In the genomic region with DNA sequence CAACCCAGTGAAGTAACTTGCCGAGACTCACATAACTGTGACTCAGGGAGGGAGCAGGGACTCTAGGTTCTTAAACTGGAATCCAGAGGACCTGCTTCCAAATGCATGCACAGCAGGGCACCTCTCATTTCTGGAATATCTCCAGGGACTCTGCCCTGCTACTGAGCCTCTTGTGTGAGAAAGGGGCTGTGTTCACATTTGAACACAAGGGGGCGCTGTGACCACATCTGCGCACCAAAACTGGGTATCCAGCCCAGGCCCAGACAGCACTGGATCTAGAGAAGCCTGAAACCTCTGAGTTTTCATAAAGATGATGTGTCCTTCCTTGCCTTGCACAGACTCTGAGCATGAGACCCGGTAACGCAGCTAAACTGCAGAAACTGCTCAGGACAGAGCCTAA, we compare ENCODE assay signal across 9 mouse cellular contexts. TPM values are rescaled to one million over a fixed set of nuclear protein-coding genes. Genes with fewer than 3 reads are reported as not detected.
A peak's percentile ranks its signal among the peaks of the same experiment; 100 is the strongest.
DNase-seq lines count a peak whose midpoint lies in the region; ATAC-seq and TF ChIP-seq lines count a peak whose summit lies in the region.
"Had no signal": no experiment of that assay in that cellular context is flagged by ENCODE, and none has a peak within 500 bp of the region (broad histone marks: within the 10 kb centered on the region; RNA-seq: fewer than 3 reads in every experiment).

No protein-coding gene starts in this region.

- no peaks in the 10 kb centered on the region for H3K9me3 ChIP-seq in forebrain, embryonic 15.5 days
- H3K9me3 ChIP-seq in liver, embryonic 13.5 days (replicated peaks), result no peaks in the 10 kb centered on the region
- H3K9me3 ChIP-seq in neural tube, embryonic 12.5 days, result no peaks in the 10 kb centered on the region; the same call in 1 of the 2 replicates

- H3K9ac ChIP-seq in forebrain, embryonic 15.5 days (replicated peaks), result no peak overlapping the region
- H3K9ac ChIP-seq in liver, embryonic 13.5 days, result no peak overlapping the region
- no peak overlapping the region for H3K9ac ChIP-seq in neural tube, embryonic 12.5 days

- no peak overlapping the region for H3K4me2 ChIP-seq in forebrain, embryonic 15.5 days (replicated peaks)
- H3K4me2 ChIP-seq in liver, embryonic 13.5 days, result no peak overlapping the region
- H3K4me2 ChIP-seq in neural tube, embryonic 12.5 days (replicated peaks), result no peak overlapping the region

- H3K27ac ChIP-seq in forebrain, embryonic 15.5 days (replicated peaks), result no peak overlapping the region
- H3K27ac ChIP-seq in kidney, adult 2 months (ENCODE audit: insufficient read depth, low read depth, low read length), result no peak overlapping the region
- H3K27ac ChIP-seq in liver, embryonic 13.5 days, result no peak overlapping the region
- no peak overlapping the region for H3K27ac ChIP-seq in neural tube, embryonic 12.5 days

- no peaks in the 10 kb centered on the region for H3K4me1 ChIP-seq in forebrain, embryonic 15.5 days
- H3K4me1 ChIP-seq in kidney, adult 2 months (ENCODE audit: control insufficient read depth, insufficient read depth, low read length), result no peaks in the 10 kb centered on the region
- H3K4me1 ChIP-seq in liver, embryonic 13.5 days (replicated peaks), result no peaks in the 10 kb centered on the region
- no peaks in the 10 kb centered on the region for H3K4me1 ChIP-seq in neural tube, embryonic 12.5 days

- WGBS in forebrain, embryonic 15.5 days, result 21% methylated on average over 5 of the region's 5 CpGs
- WGBS in kidney, adult 2 months, result 23% methylated on average over 5 of the region's 5 CpGs
- 26% methylated on average over 5 of the region's 5 CpGs for WGBS in liver, embryonic 13.5 days (ENCODE audit: insufficient replicate concordance)
- 20% methylated on average over 5 of the region's 5 CpGs for WGBS in neural tube, embryonic 12.5 days

- peak; percentile 30; the same call in 1 of the 2 replicates for ATAC-seq in forebrain, embryonic 15.5 days (replicated peaks)
- no peak for ATAC-seq in liver, embryonic 13.5 days (ENCODE audit: low read depth)
- ATAC-seq in neural tube, embryonic 12.5 days (ENCODE audit: low FRiP score, low read depth), result 0 out of 2 replicates have a peak, but pooled peaks have one; percentile 19

- H3K36me3 ChIP-seq in forebrain, embryonic 15.5 days, result peaks cover 29% of the 10 kb centered on the region
- H3K36me3 ChIP-seq in kidney, adult 2 months (ENCODE audit: control insufficient read depth, insufficient read depth, low read length), result peaks cover 2% of the 10 kb centered on the region; the same call in 1 of the 2 replicates
- H3K36me3 ChIP-seq in liver, embryonic 13.5 days, result peaks cover 24% of the 10 kb centered on the region
- peaks cover 25% of the 10 kb centered on the region for H3K36me3 ChIP-seq in neural tube, embryonic 12.5 days

- no peaks in the 10 kb centered on the region for H3K27me3 ChIP-seq in forebrain, embryonic 15.5 days
- no peaks in the 10 kb centered on the region for H3K27me3 ChIP-seq in kidney, adult 2 months (replicated peaks; ENCODE audit: control insufficient read depth, insufficient read depth, low read length)
- no peaks in the 10 kb centered on the region for H3K27me3 ChIP-seq in liver, embryonic 13.5 days
- no peaks in the 10 kb centered on the region for H3K27me3 ChIP-seq in neural tube, embryonic 12.5 days (replicated peaks)

- peak; percentile 17 for DNase-seq in ovary, postnatal 10 days (ENCODE audit: low spot score)
- no peak for DNase-seq in ovary, adult 18-20 months (ENCODE audit: low spot score)
- peak; percentile 64 to 74 for DNase-seq in adrenal gland, postnatal 36 days
- DNase-seq in kidney, adult 2 months, result peak; percentile 50
- peak; percentile 17 for DNase-seq in liver, embryonic 13.5 days
- peak; percentile 74 for DNase-seq in thymus, postnatal 4 days

- no peak overlapping the region for H3K4me3 ChIP-seq in forebrain, embryonic 15.5 days
- H3K4me3 ChIP-seq in kidney, adult 2 months (ENCODE audit: insufficient read depth, low read depth, low read length), result no peak overlapping the region
- no peak overlapping the region for H3K4me3 ChIP-seq in liver, embryonic 13.5 days (replicated peaks)
- H3K4me3 ChIP-seq in neural tube, embryonic 12.5 days, result no peak overlapping the region

- TF ChIP-seq POLR2A in kidney, adult 2 months (IDR thresholded peaks at IDR 0.05; ENCODE audit: low read depth, low read length), result no peak

- TF ChIP-seq CTCF in kidney, adult 2 months (conservative IDR thresholded peaks at IDR 0.05; ENCODE audit: insufficient read depth, insufficient read length, low read depth, low read length), result peak; percentile 75

RNA-seq across cellular contexts. Expression of a gene that starts 9.1 kb away (rescaled TPM):
- 10 to 100 TPM; 11.2 to 14.6 TPM for total RNA-seq in adrenal gland, postnatal 36 days (2021)
- 29.3 and 31.1 TPM in 2 replicates for polyA plus RNA-seq in forebrain, embryonic 15.5 days (2015; fragmentation: Nextera tagmentation; extraction: Ambion mirVana)
- polyA plus RNA-seq in kidney, adult 2 months (2012; rRNA removed), result 6.1 and 7.0 TPM in 2 replicates
- 5.2 and 5.3 TPM in 2 replicates for polyA plus RNA-seq in liver, embryonic 13.5 days (2015; fragmentation: Nextera tagmentation; extraction: Ambion mirVana)
- polyA plus RNA-seq in neural tube, embryonic 12.5 days (2016; fragmentation: Nextera tagmentation; extraction: Ambion mirVana), result 19.6 and 19.9 TPM in 2 replicates

RNA-seq across cellular contexts. Expression of a gene that starts 9.3 kb away (rescaled TPM):
- not detected for total RNA-seq in adrenal gland, postnatal 36 days (2021)
- not detected in 2 replicates for polyA plus RNA-seq in forebrain, embryonic 15.5 days (2015; fragmentation: Nextera tagmentation; extraction: Ambion mirVana)
- polyA plus RNA-seq in kidney, adult 2 months (2012; rRNA removed), result 0.11 TPM in 1 of 2 replicates, not detected in the other
- not detected in 2 replicates for polyA plus RNA-seq in liver, embryonic 13.5 days (2015; fragmentation: Nextera tagmentation; extraction: Ambion mirVana)
- not detected in 2 replicates for polyA plus RNA-seq in neural tube, embryonic 12.5 days (2016; fragmentation: Nextera tagmentation; extraction: Ambion mirVana)

RNA-seq across cellular contexts. Expression of a gene that starts 21.0 kb away (rescaled TPM):
- 1 to 10 TPM; 2.4 to 3.6 TPM for total RNA-seq in adrenal gland, postnatal 36 days (2021)
- 0.13 and 0.18 TPM in 2 replicates for polyA plus RNA-seq in forebrain, embryonic 15.5 days (2015; fragmentation: Nextera tagmentation; extraction: Ambion mirVana)
- polyA plus RNA-seq in kidney, adult 2 months (2012; rRNA removed), result 2.8 and 3.8 TPM in 2 replicates
- 1.6 and 1.9 TPM in 2 replicates for polyA plus RNA-seq in liver, embryonic 13.5 days (2015; fragmentation: Nextera tagmentation; extraction: Ambion mirVana)
- 0.18 and 0.30 TPM in 2 replicates for polyA plus RNA-seq in neural tube, embryonic 12.5 days (2016; fragmentation: Nextera tagmentation; extraction: Ambion mirVana)

RNA-seq across cellular contexts. Expression of a gene that starts 31.4 kb away (rescaled TPM):
- total RNA-seq in adrenal gland, postnatal 36 days (2021), result not detected
- polyA plus RNA-seq in forebrain, embryonic 15.5 days (2015; fragmentation: Nextera tagmentation; extraction: Ambion mirVana), result not detected in 2 replicates
- polyA plus RNA-seq in kidney, adult 2 months (2012; rRNA removed), result 0.04 TPM in 1 of 2 replicates, not detected in the other
- not detected in 2 replicates for polyA plus RNA-seq in liver, embryonic 13.5 days (2015; fragmentation: Nextera tagmentation; extraction: Ambion mirVana)
- 0.10 TPM in 1 of 2 replicates, not detected in the other for polyA plus RNA-seq in neural tube, embryonic 12.5 days (2016; fragmentation: Nextera tagmentation; extraction: Ambion mirVana)

RNA-seq across cellular contexts. Expression of a gene that starts 46.5 kb away (rescaled TPM):
- not detected for total RNA-seq in adrenal gland, postnatal 36 days (2021)
- polyA plus RNA-seq in forebrain, embryonic 15.5 days (2015; fragmentation: Nextera tagmentation; extraction: Ambion mirVana), result not detected in 2 replicates
- polyA plus RNA-seq in kidney, adult 2 months (2012; rRNA removed), result not detected in 2 replicates
- polyA plus RNA-seq in liver, embryonic 13.5 days (2015; fragmentation: Nextera tagmentation; extraction: Ambion mirVana), result not detected in 2 replicates
- polyA plus RNA-seq in neural tube, embryonic 12.5 days (2016; fragmentation: Nextera tagmentation; extraction: Ambion mirVana), result not detected in 2 replicates
- polyA plus RNA-seq: frontal cortex, adult 2 months had no signal
